Mouse (Mus musculus) C2C12 (cell line): ENCODE measurements around the gene Spag7. TPM values are rescaled to one million over a fixed set of nuclear protein-coding genes. Genes with fewer than 3 reads are reported as not detected.

ENCODE experiments used
- H3K27me3 ChIP-seq: one replicate; pipeline ENCODE4 v1.6.1; 2011; ENCODE audit not compliant: control insufficient read depth, insufficient read depth, insufficient read length
- H3K36me3 ChIP-seq: one replicate; pipeline ENCODE4 v1.6.1; 2011; ENCODE audit not compliant: control insufficient read depth, insufficient read depth
- H3K4me3 ChIP-seq: one replicate; pipeline ENCODE4 v1.5.1; 2011; ENCODE audit warnings: mild to moderate bottlenecking, control low read depth; ENCODE audit not compliant: poor library complexity, insufficient read depth, severe bottlenecking
- H3K79me2 ChIP-seq: one replicate; pipeline ENCODE4 v1.6.1; 2011; ENCODE audit not compliant: control insufficient read depth, insufficient read depth
- H3K79me3 ChIP-seq: one replicate; pipeline ENCODE4 v1.6.1; 2011; ENCODE audit warnings: low read depth, control low read depth
- H3ac ChIP-seq: one replicate; pipeline ENCODE3; 2011; ENCODE audit warnings: low read depth; ENCODE audit not compliant: control insufficient read depth, insufficient read length
- CEBPB ChIP-seq: IDR thresholded peaks from one replicate; pipeline ENCODE4 v1.6.1; 2011; ENCODE audit warnings: low read depth, mild to moderate bottlenecking, control low read depth, moderate library complexity
- CTCF ChIP-seq: IDR thresholded peaks from one replicate; pipeline ENCODE4 v1.5.1; 2011; ENCODE audit not compliant: control insufficient read depth, insufficient read depth, insufficient read length
- FOSL1 ChIP-seq: IDR thresholded peaks from one replicate; pipeline ENCODE4 v1.8.0; 2011; ENCODE audit warnings: mild to moderate bottlenecking, low read length; ENCODE audit not compliant: poor library complexity, insufficient read depth, severe bottlenecking
- MAX ChIP-seq: IDR thresholded peaks from one replicate; pipeline ENCODE4 v1.6.1; 2011; ENCODE audit warnings: mild to moderate bottlenecking, control low read depth
- MYOD1 ChIP-seq: IDR thresholded peaks from one replicate; pipeline ENCODE4 v1.6.1; 2011; ENCODE audit warnings: low read depth; ENCODE audit not compliant: control insufficient read depth, insufficient read length
- MYOG ChIP-seq: IDR thresholded peaks from one replicate; pipeline ENCODE4 v1.6.1; 2011; ENCODE audit not compliant: control insufficient read depth, insufficient read length; ENCODE audit errors: extremely low read depth
- USF1 ChIP-seq: IDR thresholded peaks from one replicate; pipeline ENCODE4 v1.6.1; 2011; ENCODE audit warnings: low read depth, mild to moderate bottlenecking, control low read depth, moderate library complexity
- polyA plus RNA-seq: library from polyadenylated mRNA; unstranded; fragments of >200 nt; fragmentation: generic; extraction: Trizol; gene quantifications from one replicate; pipeline ENCODE4 v1.2.1, GENCODE M21; 2012; ENCODE audit warnings: missing spikeins

Spag7 gene
- polyA plus RNA-seq, 1 experiment = 75.4 TPM

GRCm38 (mm10) chr11:70699051-70699450 is 29.8 kb upstream of the Spag7 start:
- Histone ChIP-seq H3K79me2 (peaks cover 36% of the 10 kb centered on the region), H3K4me3 (no peak overlapping the region), H3K79me3 (peaks cover 22% of the 10 kb centered on the region), H3K27me3 (no peaks in the 10 kb centered on the region), H3K36me3 (peaks cover 3% of the 10 kb centered on the region), H3ac (no peak overlapping the region)
- TF ChIP-seq MYOG = no peak
- no peak for TF ChIP-seq MAX
- TF ChIP-seq MYOD1 = no peak
- no peak for TF ChIP-seq USF1
- TF ChIP-seq CTCF = no peak
- TF ChIP-seq FOSL1 = no peak
- no peak for TF ChIP-seq CEBPB

GRCm38 (mm10) chr11:70697376-70697775 is 28.2 kb upstream of the Spag7 start:
- H3K4me3 ChIP-seq = no peak overlapping the region

GRCm38 (mm10) chr11:70693504-70693903 is 24.3 kb upstream of the Spag7 start:
- Histone ChIP-seq H3K27me3 (no peaks in the 10 kb centered on the region), H3K36me3 (no peaks in the 10 kb centered on the region), H3K79me2 (peaks cover 3% of the 10 kb centered on the region), H3K4me3 (no peak overlapping the region), H3K79me3 (no peaks in the 10 kb centered on the region), H3ac (no peak overlapping the region)
- TF ChIP-seq MAX = no peak
- no peak for TF ChIP-seq MYOG
- TF ChIP-seq FOSL1 = no peak
- TF ChIP-seq CEBPB = no peak
- TF ChIP-seq MYOD1 = no peak
- no peak for TF ChIP-seq CTCF
- TF ChIP-seq USF1 = no peak

More at GRCm38 (mm10) chr11:70697376-70697775, 28.2 kb upstream of the Spag7 start:
- H3K27me3 ChIP-seq = no peaks in the 10 kb centered on the region
- no peaks in the 10 kb centered on the region for H3K36me3 ChIP-seq
- TF ChIP-seq CEBPB (no peak), FOSL1 (no peak), CTCF (no peak), USF1 (no peak), MYOG (no peak), MAX (no peak), MYOD1 (no peak)
- H3K79me3 ChIP-seq = peaks cover 17% of the 10 kb centered on the region
- H3K79me2 ChIP-seq = peaks cover 20% of the 10 kb centered on the region
- no peak overlapping the region for H3ac ChIP-seq

- Histone ChIP-seq H3K36me3 (peaks cover 8% of the 10 kb centered on the region), H3K79me3 (no peaks in the 10 kb centered on the region), H3K4me3 (no peak overlapping the region), H3ac (no peak overlapping the region), H3K79me2 (peaks cover 10% of the 10 kb centered on the region), H3K27me3 (no peaks in the 10 kb centered on the region)
- no peak for TF ChIP-seq MYOG
- TF ChIP-seq CEBPB = no peak
- no peak for TF ChIP-seq FOSL1
- TF ChIP-seq CTCF = no peak
- no peak for TF ChIP-seq MAX
- TF ChIP-seq MYOD1 = no peak
- TF ChIP-seq USF1 = no peak
These were observed 20.4 kb upstream of the Spag7 start for GRCm38 (mm10) chr11:70689578-70689977.

DNA sequence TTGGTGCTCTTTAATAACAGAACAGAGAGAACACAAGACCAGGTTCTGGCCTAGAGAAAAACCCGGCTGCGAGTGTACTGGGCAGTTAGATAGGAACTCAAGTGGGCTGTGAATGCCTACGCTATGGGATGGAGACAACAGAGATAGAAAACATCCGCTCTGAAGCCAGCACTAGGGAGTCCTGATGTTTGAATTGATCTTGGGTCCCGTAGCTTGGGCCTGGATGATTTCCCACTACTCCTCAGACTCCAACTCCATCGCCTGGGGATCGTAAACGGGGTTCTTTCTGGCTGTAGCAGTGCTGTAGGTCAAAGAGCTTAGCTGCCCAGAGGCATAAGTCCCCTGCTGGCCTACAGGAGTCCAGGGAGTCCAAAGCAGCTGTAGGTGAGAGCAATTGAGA is 19.2 kb upstream of the Spag7 start:
- Histone ChIP-seq H3K27me3 (no peaks in the 10 kb centered on the region), H3ac (peak overlapping the region; percentile 85), H3K36me3 (peaks cover 19% of the 10 kb centered on the region), H3K4me3 (peak overlapping the region; percentile 72), H3K79me3 (no peaks in the 10 kb centered on the region), H3K79me2 (peaks cover 10% of the 10 kb centered on the region)
- TF ChIP-seq MYOD1 (no peak), USF1 (no peak), CTCF (no peak), MAX (no peak), FOSL1 (no peak), CEBPB (no peak), MYOG (no peak)
